Mouse (Mus musculus): ENCODE measurements around the gene Elmo3. TPM values are rescaled to one million over a fixed set of nuclear protein-coding genes. Genes with fewer than 3 reads are reported as not detected.

The Elmo3 gene
- total and polyA plus RNA-seq, 2 experiments from 2014 or later: 1.5 to 1.7 TPM

GRCm38 (mm10) chr8:105306146-105306691 is 818 bp downstream of the Elmo3 start:
- Histone ChIP-seq H3K27ac (peak overlapping the region; percentile 17; the same call in 1 of the 2 replicates), H3K4me3 (ENCODE audit: low read length) (peak overlapping the region; percentile 23; the same call in 1 of the 2 replicates), H3K36me3 (ENCODE audit: insufficient read depth, low read length) (peaks cover 43% of the 10 kb centered on the region), H3K4me1 (ENCODE audit: insufficient read depth, low read length) (peaks cover 14% of the 10 kb centered on the region), H3K4me2 (ENCODE audit: low read depth, low read length) (peak overlapping the region; percentile 56), H3K9me3 (ENCODE audit: low read length) (no peaks in the 10 kb centered on the region), H3K9ac (replicated peaks; ENCODE audit: low read length) (peak overlapping the region; percentile 39), H3K27me3 (ENCODE audit: insufficient read depth, low read length) (no peaks in the 10 kb centered on the region)
- no peak for TF ChIP-seq CTCF (IDR thresholded peaks at IDR 0.05; ENCODE audit: low read depth)
- no peak for DNase-seq (ENCODE audit: low spot score)
- WGBS: 70% methylated on average over 5 of the region's 5 CpGs
- ATAC-seq: peak; percentile 36

GRCm38 (mm10) chr8:105307670-105308069 is 2.3 kb downstream of the Elmo3 start:
- DNase-seq (ENCODE audit: low spot score) (no peak), ATAC-seq (no peak)
- no peak overlapping the region for H3K27ac ChIP-seq
- H3K27me3 ChIP-seq (ENCODE audit: insufficient read depth, low read length): no peaks in the 10 kb centered on the region
- H3K36me3 ChIP-seq (ENCODE audit: insufficient read depth, low read length): peaks cover 42% of the 10 kb centered on the region
- H3K9me3 ChIP-seq (ENCODE audit: low read length): no peaks in the 10 kb centered on the region
- H3K9ac ChIP-seq (replicated peaks; ENCODE audit: low read length): no peak overlapping the region
- H3K4me2 ChIP-seq (ENCODE audit: low read depth, low read length): no peak overlapping the region
- WGBS: 96% methylated on average over 13 of the region's 13 CpGs
- peaks cover 14% of the 10 kb centered on the region for H3K4me1 ChIP-seq (ENCODE audit: insufficient read depth, low read length)
- TF ChIP-seq CTCF (IDR thresholded peaks at IDR 0.05; ENCODE audit: low read depth): no peak
- no peak overlapping the region for H3K4me3 ChIP-seq (ENCODE audit: low read length)

- no peak for ATAC-seq
- peaks cover 14% of the 10 kb centered on the region for H3K4me1 ChIP-seq (ENCODE audit: insufficient read depth, low read length)
- H3K4me3 ChIP-seq (ENCODE audit: low read length): no peak overlapping the region
- no peak for DNase-seq (ENCODE audit: low spot score)
- H3K9ac ChIP-seq (replicated peaks; ENCODE audit: low read length): no peak overlapping the region
- no peak overlapping the region for H3K27ac ChIP-seq
- 93% methylated on average over 10 of the region's 10 CpGs for WGBS
- no peak for TF ChIP-seq CTCF (IDR thresholded peaks at IDR 0.05; ENCODE audit: low read depth)
- H3K9me3 ChIP-seq (ENCODE audit: low read length): no peaks in the 10 kb centered on the region
- no peaks in the 10 kb centered on the region for H3K27me3 ChIP-seq (ENCODE audit: insufficient read depth, low read length)
- peaks cover 42% of the 10 kb centered on the region for H3K36me3 ChIP-seq (ENCODE audit: insufficient read depth, low read length)
- no peak overlapping the region for H3K4me2 ChIP-seq (ENCODE audit: low read depth, low read length)
Measured at GRCm38 (mm10) chr8:105308428-105308827, 3.0 kb downstream of the Elmo3 start.

GRCm38 (mm10) chr8:105309142-105309847 is 3.9 kb downstream of the Elmo3 start:
- no peaks in the 10 kb centered on the region for H3K9me3 ChIP-seq (ENCODE audit: low read length)
- H3K4me2 ChIP-seq (ENCODE audit: low read depth, low read length): no peak overlapping the region
- H3K27me3 ChIP-seq (ENCODE audit: insufficient read depth, low read length): no peaks in the 10 kb centered on the region
- ATAC-seq: no peak
- peaks cover 45% of the 10 kb centered on the region for H3K36me3 ChIP-seq (ENCODE audit: insufficient read depth, low read length)
- TF ChIP-seq CTCF (IDR thresholded peaks at IDR 0.05; ENCODE audit: low read depth): no peak
- no peak overlapping the region for H3K27ac ChIP-seq
- H3K9ac ChIP-seq (replicated peaks; ENCODE audit: low read length): no peak overlapping the region
- peaks cover 14% of the 10 kb centered on the region for H3K4me1 ChIP-seq (ENCODE audit: insufficient read depth, low read length)
- H3K4me3 ChIP-seq (ENCODE audit: low read length): no peak overlapping the region
- 83% methylated on average over 15 of the region's 15 CpGs for WGBS
- DNase-seq (ENCODE audit: low spot score): no peak

GRCm38 (mm10) chr8:105310118-105310517 is 4.7 kb downstream of the Elmo3 start:
- Histone ChIP-seq H3K4me1 (ENCODE audit: insufficient read depth, low read length) (peaks cover 9% of the 10 kb centered on the region), H3K36me3 (ENCODE audit: insufficient read depth, low read length) (peaks cover 51% of the 10 kb centered on the region)
- WGBS: 78% methylated on average over 8 of the region's 8 CpGs

GRCm38 (mm10) chr8:105311718-105312117 is 6.3 kb downstream of the Elmo3 start:
- Histone ChIP-seq H3K9me3 (ENCODE audit: low read length) (no peaks in the 10 kb centered on the region), H3K9ac (replicated peaks; ENCODE audit: low read length) (no peak overlapping the region), H3K4me3 (ENCODE audit: low read length) (no peak overlapping the region), H3K27ac (no peak overlapping the region), H3K36me3 (ENCODE audit: insufficient read depth, low read length) (peaks cover 65% of the 10 kb centered on the region), H3K4me1 (ENCODE audit: insufficient read depth, low read length) (no peaks in the 10 kb centered on the region), H3K27me3 (ENCODE audit: insufficient read depth, low read length) (no peaks in the 10 kb centered on the region), H3K4me2 (ENCODE audit: low read depth, low read length) (no peak overlapping the region)
- TF ChIP-seq CTCF (IDR thresholded peaks at IDR 0.05; ENCODE audit: low read depth): peak; percentile 31; the same call in 1 of the 2 replicates
- ATAC-seq (no peak), DNase-seq (ENCODE audit: low spot score) (no peak)
- 94% methylated on average over 1 of the region's 1 CpGs for WGBS

More at GRCm38 (mm10) chr8:105310118-105310517, 4.7 kb downstream of the Elmo3 start:
- ATAC-seq (no peak), DNase-seq (ENCODE audit: low spot score) (no peak)
- Histone ChIP-seq H3K27ac (no peak overlapping the region), H3K9ac (replicated peaks; ENCODE audit: low read length) (no peak overlapping the region), H3K4me2 (ENCODE audit: low read depth, low read length) (no peak overlapping the region), H3K4me3 (ENCODE audit: low read length) (no peak overlapping the region), H3K9me3 (ENCODE audit: low read length) (no peaks in the 10 kb centered on the region), H3K27me3 (ENCODE audit: insufficient read depth, low read length) (no peaks in the 10 kb centered on the region)
- no peak for TF ChIP-seq CTCF (IDR thresholded peaks at IDR 0.05; ENCODE audit: low read depth)

Data from hindbrain, postnatal 0 days (tissue).